Mouse (Mus musculus) megakaryocyte, embryonic 14.5 days (primary cell): ENCODE measurements around the gene Foxn3.

Experiments used
- FLI1 ChIP-seq: IDR thresholded peaks from 2 replicates; pipeline ENCODE4 v1.6.1; 2012; ENCODE audit warnings: low read length, inconsistent platforms, mixed read lengths
- GATA1 ChIP-seq: IDR thresholded peaks from 3 replicates; pipeline ENCODE4 v1.6.1; 2012; ENCODE audit warnings: mixed read lengths, low read length, inconsistent platforms, borderline replicate concordance

- TF ChIP-seq GATA1, result no peak
- TF ChIP-seq FLI1, result no peak
Measured at GRCm38 (mm10) chr12:99377705-99378104, 185.7 kb downstream of the Foxn3 start.
